Mouse (Mus musculus) CD4-positive naive resting alpha-beta T cell, adult 57 days (primary cell): ENCODE measurements around the gene Pate3. TPM values are rescaled to one million over a fixed set of nuclear protein-coding genes. Genes with fewer than 3 reads are reported as not detected.

ENCODE experiments used
- total RNA-seq: library from RNA; stranded (reverse); gene quantifications from one replicate; pipeline ENCODE4 v1.2.4, GENCODE M21; 2023

Gene Pate3
- total RNA-seq, result not detected

DNA sequence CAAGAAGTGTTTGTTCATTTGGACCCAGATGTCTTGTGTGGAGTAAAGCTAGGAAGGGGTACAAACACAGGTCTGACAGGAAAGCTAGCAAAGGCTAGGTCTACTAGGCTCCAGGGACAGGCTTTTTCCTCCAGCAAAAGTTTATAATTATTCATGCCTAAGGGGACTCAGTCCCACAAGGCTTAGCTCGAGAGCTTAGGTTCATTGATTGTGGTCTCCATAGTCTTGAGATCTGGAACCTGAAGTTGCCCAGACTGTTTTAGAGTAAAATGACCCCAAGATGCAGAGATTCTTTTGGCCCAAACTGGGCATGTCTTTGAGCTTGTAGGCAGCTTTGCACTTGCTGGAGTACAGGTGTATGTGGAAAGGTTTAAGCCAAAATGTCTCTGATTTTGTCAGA, at the start of gene Pate3:
TSS of gene Pate3 (minus strand) at position 101 of the 400 bp plus-strand sequence.

DNA sequence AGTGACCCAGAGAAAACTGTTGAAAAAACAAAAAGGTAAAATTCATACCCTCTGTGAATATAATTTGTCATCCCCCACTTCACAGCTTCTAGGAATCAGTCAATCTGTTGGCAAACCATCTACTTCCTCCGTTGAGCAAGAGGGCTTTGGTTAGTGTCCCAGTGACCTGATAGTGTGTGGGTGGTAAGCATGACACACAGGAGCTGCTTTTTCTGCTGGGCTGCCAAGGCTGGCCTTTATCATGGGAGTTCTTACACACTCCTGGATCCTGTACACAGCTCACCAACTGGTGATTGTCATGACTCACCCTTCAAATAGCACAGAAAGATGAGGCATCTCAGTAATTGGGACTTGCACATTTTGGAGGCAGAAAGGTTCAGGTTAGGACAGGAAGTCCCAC, 39.0 kb upstream of the Pate3 start, which contains the start of gene Pate1:
TSS of gene Pate1 (minus strand) at position 378 of the 400 bp plus-strand sequence.

DNA sequence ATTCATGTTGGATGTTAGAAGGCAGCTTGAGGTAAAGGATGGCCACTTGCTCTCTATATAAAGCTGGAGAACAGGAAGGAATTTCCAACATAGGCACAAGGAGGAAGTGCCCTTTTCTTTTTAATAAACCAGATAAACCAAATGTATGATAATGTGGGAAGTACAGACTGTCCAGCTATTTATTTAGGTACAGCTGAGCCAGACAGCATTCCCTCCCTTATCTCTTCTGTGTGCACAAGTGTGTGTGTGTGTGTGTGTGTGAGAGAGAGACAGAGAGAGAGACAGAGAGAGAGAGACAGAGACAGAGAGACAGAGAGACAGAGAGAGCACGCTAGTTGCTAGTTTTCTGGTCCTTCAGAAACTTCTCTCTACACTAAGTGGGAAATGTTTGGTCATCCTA, 36.2 kb downstream of the Pate3 start, which contains the start of gene Pate4:
TSS of gene Pate4 (minus strand) at position 101 of the 400 bp plus-strand sequence.

Other genes with a start within 250 kb of the Pate3 start
- 28.0 TPM for gene Cdon, start 227.1 kb downstream of the Pate3 start, total RNA-seq
- not detected for gene Gm1113, start 129.9 kb downstream of the Pate3 start, total RNA-seq
- gene Ddx25, start 89.7 kb downstream of the Pate3 start, total RNA-seq, result 0.12 TPM
- gene Pus3, start 89.6 kb downstream of the Pate3 start, total RNA-seq, result 29.5 TPM
- not detected for gene Pate2, start 77.9 kb downstream of the Pate3 start, total RNA-seq
- 8.9 TPM for gene Hyls1, start 77.8 kb downstream of the Pate3 start, total RNA-seq
- not detected for gene Pate4, start 36.3 kb downstream of the Pate3 start, total RNA-seq
- gene Pate1, start 39.2 kb upstream of the Pate3 start, total RNA-seq, result not detected
- not detected for gene Gm17677, start 92.8 kb upstream of the Pate3 start, total RNA-seq
- gene Gm17727, start 129.9 kb upstream of the Pate3 start, total RNA-seq, result not detected
- gene Gm27235, start 141.9 kb upstream of the Pate3 start, total RNA-seq, result not detected
- not detected for gene D730048I06Rik, start 141.9 kb upstream of the Pate3 start, total RNA-seq
- not detected for gene 9230110F15Rik, start 195.9 kb upstream of the Pate3 start, total RNA-seq